Mouse (Mus musculus) adrenal gland, adult (tissue): Measurements from ENCODE around the gene Igfals.

Experiments
- DNase-seq, 2 experiments: peaks; one replicate each; pipeline ENCODE4 v3.0.0; 2022 to 2023; ENCODE audit warnings: low spot score in 1 of 2; ENCODE audit not compliant: inconsistent age in 2 of 2

The Igfals gene

DNA sequence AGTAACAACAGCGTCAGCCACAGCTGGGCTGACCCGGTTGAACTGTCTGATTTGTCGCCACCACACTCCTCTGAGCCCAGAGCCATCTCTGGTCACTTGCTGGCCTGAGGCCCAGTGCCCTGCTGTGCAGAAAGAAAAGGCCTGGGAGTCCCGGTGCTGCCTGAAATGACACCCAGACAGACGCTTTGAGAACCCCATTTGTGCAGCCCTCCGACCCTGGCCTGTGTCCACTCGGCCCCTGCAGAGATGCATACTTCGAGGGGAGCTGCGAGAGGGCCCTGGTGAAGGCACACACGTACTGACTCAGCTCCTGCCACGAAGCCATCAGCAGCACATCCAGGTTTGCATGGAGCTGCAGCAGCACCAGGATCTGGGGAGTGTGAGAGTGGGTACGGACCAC, 27.0 kb downstream of the Igfals start:
- DNase-seq: peak; percentile 20 to 32

DNA sequence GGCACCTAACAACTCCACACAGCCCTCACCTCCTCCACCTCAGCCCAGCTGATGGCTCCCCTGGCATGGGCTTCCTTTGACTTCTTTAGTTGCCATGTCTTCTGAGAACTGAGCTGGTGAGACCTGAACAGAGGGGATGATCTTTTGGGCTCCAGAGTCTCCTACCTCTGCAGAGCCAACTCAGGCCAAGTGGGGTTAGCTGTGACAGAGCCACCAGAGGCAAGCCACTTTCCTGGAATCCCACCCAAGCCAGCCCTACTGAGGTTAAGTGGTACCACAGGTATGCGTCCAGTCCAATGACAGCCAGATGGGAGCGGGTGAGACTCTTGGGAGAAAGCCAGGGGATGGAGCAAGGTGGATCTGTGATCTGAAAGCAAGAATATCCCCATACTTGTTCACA, 27.5 kb downstream of the Igfals start:
- peak in 1 of 2 experiments; percentile 16 for DNase-seq

DNA sequence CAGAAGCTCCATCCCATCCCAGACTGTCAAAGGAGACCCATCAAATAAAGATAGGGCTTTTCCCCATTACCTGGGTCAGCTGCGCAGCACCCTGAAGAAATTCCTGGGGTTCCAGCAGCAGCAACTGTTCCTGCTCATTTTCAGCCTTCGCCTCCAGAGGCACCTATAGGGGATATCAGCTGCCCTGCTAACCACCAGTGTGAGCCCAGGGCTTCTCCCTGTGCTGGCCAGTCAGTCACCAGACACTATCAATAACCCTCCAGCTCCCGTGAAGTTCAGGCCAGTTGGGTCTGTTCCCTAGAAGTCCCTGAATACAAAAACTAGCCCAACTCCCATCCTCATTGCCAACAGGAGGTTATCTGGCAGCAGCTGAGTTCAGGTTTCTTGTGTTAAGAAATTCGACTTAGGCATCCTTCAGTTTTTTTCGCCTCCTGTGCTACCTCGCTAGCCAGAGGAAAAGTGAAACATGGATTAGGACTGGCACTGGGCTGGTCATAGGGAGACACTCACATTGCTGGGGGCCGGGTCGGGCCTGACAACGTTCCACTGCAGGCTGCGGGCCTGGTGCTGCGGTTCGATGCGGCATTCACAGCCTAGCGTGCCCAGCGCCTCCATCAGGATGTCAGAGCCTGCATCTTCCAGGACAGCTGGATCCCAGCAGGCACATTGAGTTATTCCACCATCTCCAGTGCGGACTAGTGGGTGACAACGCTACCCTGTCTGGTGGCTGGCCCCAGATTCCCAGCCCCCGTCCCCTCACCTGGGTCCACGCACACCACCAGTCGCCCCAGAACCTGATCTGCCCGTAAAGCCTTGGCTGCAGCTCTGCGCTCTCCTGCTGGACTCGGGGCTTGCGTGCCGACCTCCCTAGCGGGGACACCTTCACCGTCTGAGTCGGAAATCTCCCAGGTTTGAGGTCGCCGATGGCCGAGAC, 28.5 kb downstream of the Igfals start:
- peak in 1 of 2 experiments; percentile 13 for DNase-seq

DNA sequence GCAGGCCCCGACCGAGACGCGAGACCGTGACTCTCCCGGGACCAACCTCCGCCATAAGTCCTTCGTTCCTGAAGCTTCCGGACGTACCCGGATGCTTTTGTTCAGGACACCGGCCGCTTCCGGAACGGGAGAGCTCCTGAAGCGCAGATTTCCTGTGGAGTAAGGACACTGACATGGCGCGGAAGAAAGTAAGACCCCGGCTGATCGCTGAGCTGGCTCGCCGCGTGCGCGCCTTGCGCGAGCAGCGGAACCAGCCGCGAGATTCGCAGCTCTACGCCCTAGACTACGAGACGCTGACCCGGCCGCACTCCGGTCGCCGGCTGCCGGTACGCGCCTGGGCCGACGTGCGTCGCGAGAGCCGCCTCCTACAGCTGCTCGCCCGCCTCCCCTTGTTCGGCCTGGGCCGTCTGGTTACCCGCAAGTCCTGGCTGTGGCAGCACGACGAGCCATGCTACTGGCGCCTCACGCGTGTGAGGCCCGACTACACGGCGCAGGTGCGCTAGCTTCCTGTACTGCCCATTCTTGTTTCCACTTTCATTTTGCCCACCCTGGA, 29.3 kb downstream of the Igfals start, which contains the start of the genes Eme2 and Mrps34:
Gene Eme2, minus strand, starts transcription at position 93 of the 553 bp plus-strand sequence.
Gene Mrps34, plus strand, starts transcription at position 122 of the 553 bp plus-strand sequence.
- peak; percentile 88 to 96 for DNase-seq

DNA sequence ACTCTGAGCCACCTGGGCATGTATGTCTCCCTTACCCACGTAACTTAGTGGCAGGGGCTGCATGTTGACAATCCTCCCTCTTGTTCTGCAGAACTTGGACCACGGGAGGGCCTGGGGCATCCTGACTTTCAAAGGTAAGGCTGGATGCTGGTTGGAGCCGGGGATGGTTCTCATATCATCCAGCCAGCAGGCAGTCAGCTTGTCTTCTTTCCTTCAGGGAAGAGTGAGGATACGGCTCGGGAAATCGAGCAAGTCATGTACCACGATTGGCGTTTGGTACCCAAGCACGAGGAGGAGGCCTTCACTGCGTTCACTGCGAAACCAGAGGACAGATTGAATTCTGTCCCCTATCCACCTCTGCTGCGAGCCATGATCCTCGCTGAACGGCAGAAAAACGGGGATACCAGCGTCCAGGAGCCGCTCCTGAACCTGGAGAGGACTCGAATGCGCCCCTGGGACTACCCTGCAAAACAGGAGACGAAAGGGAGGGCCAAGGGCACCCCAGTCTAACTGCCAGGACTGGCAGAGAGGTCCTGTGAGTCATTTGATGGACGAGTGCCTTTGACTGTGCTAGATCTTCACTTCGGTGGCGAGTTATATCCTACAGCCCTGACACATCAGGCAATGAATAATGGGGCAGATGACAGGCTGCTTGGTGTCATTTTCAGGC, 29.9 kb downstream of the Igfals start:
- peak in 1 of 2 experiments; percentile 80 for DNase-seq

DNA sequence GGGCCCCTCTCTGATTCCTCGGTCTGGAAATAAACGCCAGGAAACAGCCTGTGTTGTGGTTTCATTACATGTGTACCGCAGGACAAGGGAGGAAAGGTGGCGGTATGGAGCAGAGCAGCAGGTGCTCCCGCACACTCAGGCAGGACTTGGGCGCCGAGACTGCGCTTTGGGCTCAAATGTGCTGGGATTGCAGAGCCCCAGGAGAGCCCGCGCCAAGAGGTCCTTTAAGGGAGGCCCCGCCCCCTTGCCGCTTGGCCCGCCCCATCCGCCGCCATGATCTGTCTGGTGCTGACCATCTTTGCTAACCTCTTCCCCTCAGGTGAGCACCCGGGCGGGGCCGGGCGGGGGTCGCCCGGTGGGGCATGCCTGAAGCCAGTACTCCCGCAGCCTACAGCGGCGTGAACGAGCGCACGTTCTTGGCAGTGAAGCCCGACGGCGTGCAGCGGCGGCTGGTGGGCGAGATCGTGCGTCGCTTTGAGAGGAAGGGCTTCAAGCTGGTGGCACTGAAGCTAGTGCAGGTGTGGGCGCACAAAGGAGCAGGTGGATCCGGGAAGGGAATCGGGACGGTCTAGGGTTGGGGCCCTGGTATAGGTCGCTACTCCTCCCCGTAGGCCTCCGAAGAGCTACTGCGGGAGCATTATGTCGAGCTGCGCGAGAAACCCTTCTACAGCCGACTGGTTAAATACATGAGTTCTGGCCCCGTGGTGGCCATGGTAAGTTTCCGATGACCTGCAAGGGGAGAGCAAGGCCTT, 30.6 kb downstream of the Igfals start, which contains the start of gene Nme3:
Gene Nme3, plus strand, starts transcription at position 260 of the 752 bp plus-strand sequence.
- DNase-seq: peak; percentile 87 to 96

DNA sequence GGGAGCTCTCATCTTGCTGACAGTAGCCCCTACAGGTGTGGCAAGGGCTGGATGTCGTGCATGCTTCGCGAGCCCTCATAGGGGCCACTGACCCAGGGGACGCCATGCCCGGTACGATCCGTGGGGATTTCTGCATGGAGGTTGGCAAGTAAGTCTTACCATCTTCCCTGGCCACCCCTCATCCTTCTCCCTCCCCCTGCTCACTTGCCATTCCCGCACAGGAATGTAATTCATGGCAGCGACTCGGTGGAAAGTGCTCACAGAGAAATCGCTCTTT, 31.1 kb downstream of the Igfals start:
- DNase-seq: no peak

DNA sequence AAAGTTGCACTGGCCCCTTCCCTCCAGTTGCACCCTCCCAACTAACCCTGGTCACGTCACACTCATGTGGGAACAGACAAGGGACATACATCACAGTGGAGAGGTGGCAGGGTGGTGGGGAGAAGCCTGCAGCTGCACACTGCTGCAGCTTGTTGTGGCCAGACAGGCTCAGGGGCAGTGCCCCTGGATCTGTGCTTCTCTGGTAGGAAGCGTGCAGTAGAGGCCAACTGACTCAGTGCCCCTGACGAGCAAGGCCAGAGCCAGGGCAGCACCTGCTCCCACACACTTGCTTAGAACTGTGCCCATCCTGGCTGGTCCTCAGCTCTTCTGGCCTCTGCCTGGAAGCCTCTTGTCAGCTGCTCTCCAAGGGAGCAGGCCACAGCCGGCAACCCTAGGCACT, 31.8 kb downstream of the Igfals start:
- DNase-seq: peak; percentile 58 to 86

DNA sequence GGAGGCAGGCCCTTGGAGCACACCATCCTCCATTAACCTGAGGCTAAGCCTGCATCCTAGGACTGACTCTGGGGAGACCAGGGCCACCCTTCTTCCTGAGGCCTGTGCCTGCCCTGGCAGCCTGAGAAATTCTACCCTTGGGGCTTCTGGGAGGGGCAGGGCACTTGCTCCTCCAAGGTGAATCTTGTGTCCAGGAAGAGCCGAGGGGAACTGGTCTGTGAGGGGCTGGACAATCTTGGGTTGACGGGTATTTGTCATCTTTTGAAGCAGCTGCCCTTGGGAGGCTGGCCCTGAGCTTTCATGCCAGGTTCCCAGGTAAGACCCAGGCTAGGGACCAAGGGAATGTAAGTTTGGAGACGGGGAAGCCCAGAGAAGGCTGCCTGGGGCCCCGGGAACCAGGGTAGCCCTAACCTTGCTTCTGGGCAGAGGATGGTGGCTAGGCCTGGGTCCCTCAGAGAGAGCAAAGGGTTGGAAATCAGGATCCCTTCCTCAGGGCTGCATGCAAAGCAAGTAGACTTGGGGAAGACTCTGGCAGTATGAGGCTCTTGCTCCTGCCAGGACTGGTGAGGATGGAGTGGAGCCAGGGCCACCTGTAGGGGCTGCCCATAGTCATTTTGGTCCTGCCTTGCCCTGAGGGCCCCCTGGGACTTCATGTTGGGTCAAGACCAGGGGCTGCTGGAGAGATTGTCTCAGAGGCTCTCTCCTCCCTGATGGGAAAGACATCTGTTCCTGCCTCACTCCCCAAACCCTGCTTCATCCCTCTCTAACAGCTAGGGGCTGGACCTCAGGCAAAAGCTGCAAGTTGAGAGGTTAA, 32.5 kb downstream of the Igfals start:
- DNase-seq: peak in 1 of 2 experiments; percentile 54

DNA sequence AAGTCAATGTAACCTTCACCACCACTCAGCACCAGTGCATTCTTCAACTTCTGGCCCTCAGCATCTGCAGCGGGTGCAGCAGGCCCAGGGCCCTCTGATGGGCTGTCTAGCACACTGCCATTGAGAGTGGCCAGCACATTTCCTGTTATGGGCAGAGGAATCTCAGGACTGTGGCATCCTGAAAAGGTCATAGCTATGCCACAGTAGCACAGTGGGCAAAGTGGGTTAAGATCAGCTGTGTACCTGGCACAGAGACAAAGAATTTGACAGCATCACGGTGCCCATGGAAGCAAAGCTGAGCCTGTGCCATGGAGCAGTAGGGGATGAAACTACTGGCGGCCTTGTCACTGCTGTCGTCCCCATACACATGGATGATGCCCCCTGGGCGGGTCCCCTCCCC, 33.4 kb downstream of the Igfals start:
- DNase-seq: no peak

DNA sequence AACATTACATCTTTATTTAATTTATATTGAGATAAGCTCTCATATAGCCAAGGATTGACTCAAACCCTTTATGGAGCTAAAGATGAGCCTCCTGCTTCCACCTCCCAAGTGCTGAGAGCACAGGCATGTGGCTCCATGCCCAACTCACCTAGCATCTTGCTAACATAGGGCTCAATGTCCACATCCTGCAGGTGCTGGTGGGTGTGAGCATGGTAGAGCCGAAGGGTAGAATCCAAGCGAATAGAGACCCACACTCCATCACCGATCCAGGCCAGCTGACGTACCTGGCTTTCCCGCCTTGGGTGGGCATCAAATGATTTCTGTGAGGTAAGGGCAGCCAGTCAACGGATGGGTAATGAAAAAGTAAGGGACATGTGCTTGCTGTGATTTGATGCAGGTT, 34.2 kb downstream of the Igfals start:
- no peak for DNase-seq

DNA sequence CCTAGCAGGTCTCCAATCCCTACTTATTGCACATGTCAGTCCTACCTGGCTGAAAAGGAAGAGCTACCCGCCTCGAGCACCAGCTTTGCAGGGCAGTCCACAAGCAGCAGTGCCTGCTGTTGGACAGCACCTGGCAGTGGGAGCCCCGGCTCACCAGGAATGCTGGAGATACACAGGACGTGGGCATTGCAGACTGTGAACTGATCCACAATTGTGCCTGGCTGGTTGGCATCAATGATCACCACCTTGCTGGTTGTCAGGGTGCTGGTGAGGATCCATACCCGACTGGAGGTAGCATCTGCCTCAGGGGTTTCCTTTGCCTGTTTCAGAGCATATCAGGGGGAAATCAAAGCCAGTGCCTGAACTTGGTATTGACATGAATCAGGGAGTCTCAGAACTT, 36.3 kb downstream of the Igfals start:
- no peak for DNase-seq

DNA sequence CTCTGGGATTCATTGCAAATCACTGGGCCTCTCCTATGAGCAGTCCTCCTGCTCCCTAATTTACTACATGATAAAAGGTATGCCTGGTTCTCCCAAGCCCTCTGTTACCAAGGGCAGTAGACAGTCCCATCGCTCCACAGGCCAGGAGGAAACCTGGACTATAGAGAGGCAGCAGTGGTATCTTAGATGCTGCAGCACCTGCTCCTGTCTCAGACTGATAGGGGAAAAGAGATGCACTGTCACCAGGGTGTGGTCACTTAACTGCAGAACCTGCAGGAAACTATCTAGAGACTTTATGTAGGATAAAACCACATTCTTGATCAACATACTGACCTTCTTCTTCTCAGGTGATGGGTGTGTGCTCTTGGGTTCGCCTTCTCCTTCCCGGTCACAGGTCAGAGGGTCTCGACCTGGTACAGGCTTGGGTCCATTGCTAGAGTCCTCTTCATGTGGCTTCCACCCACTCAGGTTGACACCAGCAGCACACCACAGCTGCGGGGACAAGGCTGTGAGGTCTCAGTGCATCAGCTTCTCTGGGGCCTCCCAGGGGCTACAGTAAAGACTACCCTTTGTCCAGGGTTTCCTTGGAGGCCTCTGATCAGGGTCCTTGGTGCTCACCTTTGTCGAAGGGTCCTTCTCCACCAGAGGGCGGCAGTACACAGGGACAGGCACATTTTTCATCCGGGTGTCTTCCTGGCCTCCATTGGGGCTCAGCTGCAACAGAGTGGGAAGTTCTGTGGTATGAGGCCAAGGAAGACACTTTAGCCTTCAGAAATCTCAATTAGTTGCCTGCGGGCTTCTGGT, 37.1 kb downstream of the Igfals start:
- peak; percentile 54 to 82 for DNase-seq

DNA sequence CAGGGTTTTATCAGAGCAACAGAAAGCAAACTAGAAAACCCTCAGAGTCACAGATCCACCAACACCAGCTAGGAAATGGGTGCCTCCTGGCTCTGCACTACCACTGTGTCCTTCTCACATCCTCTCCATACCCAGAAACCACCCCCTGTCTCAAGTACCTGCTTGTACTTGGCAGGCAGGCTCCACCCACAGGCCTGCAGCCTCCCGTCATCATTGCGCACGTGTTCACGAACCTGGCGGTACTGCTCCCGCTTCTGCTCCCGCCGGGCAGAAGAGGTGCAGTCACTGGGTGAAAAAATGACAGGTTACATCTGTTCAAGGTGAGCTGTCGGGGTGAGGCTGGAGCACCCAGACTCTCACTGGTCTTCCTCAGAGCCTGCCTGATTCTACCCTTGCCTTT, 38.0 kb downstream of the Igfals start:
- DNase-seq: no peak

DNA sequence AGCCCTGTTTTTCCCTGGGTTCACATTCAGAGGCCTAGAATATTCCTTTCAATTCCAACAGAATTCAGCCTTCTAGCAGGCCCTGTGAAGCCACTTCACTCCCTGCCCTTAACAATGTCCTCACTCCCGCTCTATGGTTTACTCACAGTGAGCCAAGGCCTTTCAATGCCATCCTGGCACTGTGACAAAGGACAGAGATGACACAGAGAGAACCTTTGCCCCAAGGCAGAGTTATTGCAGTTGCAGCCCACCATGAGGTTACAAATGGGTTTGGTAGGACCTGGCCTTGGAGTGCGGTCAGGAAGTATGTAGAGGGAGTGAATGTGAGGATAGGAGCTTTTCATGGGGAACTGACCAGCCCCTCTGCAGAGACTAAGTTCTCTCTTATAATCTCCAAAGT, 41.8 kb downstream of the Igfals start:
- DNase-seq: peak; percentile 90 to 95

DNA sequence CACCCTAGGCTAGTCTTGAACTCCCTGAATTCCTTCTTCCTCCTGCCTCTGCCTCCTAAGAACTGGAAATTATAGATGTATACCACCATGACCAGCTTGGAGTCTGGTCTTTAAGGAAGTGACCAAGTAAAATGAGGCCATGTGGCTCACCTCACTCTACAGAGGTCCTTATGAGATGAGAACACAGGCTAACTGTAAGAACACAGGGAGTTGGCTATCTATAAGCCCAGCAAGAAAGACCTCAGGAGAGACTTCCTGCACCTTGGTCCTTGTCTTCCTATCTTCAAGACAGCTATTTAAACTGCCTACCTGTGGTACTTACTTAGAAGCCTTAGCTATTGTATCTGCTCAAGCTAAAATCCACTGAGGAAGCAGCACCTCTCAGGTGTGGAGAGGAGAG, 48.2 kb downstream of the Igfals start:
- no peak for DNase-seq

DNA sequence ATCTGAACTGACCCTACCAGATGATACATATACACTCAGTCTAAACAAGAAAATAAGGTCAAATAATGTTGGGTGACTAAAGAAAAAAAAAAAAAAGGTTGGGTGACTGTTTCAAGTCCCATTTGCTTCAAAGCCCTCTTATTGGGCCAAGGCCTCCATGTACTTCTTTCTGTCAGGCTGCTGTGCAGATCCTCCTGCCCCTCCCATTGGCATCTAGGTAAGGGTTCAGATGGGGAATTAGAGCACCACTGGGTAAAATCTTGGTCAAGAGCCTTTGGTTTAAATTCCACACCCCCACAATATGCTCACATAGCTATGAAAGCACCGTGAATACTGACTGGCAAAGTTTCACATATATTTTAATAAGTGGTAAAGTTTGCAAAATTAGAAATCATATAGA, 57.4 kb downstream of the Igfals start:
- DNase-seq: peak in 1 of 2 experiments; percentile 60

DNA sequence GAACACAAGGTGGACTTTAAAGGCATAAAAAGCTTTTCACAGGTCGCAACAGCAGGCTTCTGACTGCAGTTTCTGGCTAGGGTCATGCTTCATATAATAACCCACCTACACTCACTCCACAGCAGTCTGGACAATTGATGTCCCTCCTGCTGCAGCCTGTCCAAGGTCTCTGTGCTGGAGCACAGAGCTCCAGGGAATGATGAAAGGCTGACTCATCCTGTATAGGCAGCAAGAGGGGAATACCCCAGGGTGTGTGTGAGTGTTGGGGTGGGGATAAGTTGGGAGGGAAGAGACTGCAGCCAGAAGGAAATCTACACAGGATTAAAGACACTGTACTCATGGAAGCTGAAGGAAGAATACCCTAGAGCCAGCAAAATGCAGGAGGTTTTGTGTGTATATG, 63.7 kb downstream of the Igfals start:
- DNase-seq: peak; percentile 82 to 90
